Mouse (Mus musculus): ENCODE measurements around the gene Ripor1.

DNA sequence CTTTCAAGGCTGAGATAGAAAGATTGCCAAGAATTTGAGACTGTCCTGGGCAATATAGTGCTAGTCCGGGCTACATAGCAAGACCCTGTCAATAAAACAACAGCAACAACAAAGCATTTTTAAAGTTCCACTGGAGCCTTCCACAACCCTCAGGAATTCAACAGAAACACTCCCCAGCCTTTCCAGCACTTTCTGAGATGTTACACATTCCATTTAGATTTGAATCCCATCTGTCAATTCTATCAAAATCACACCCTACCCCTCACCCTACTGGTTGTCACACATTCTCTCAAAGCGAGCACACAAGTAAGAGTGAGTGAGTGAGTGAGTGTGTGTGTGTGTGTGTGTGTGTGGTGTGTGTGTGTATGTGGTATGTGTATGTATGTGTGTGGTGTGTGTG is 12.6 kb upstream of the Ripor1 start:
- TF ChIP-seq CTCF (IDR thresholded peaks at IDR 0.05; ENCODE audit: low read depth): no peak
- TF ChIP-seq EP300 (IDR thresholded peaks at IDR 0.05; ENCODE audit: low read depth): no peak
